Mouse (Mus musculus): ENCODE results near the gene Slc27a1.

Slc27a1 gene

GRCm38 (mm10) chr8:71580201-71580600 is 11.5 kb downstream of the Slc27a1 start:
- DNase-seq (ENCODE audit: low read depth, low spot score), result no peak

- DNase-seq (ENCODE audit: low read depth, low spot score), result peak; percentile 77
Measured at GRCm38 (mm10) chr8:71586891-71587290, 18.2 kb downstream of the Slc27a1 start.

- no peak for DNase-seq (ENCODE audit: low read depth, low spot score)
Measured at GRCm38 (mm10) chr8:71588762-71589161, 20.1 kb downstream of the Slc27a1 start.

GRCm38 (mm10) chr8:71591017-71591416 is 22.3 kb downstream of the Slc27a1 start:
- no peak for DNase-seq (ENCODE audit: low read depth, low spot score)

- peak; percentile 95 for DNase-seq (ENCODE audit: low read depth, low spot score)
Measured at GRCm38 (mm10) chr8:71591471-71592373, 23.0 kb downstream of the Slc27a1 start, which contains the start of gene Pgls. TSS of gene Pgls (plus strand) at chr8:71592176.

- DNase-seq (ENCODE audit: low read depth, low spot score), result peak; percentile 45
Measured at GRCm38 (mm10) chr8:71592374-71593170, 23.9 kb downstream of the Slc27a1 start.

GRCm38 (mm10) chr8:71593556-71594323 is 25.1 kb downstream of the Slc27a1 start:
- DNase-seq (ENCODE audit: low read depth, low spot score), result no peak

- no peak for DNase-seq (ENCODE audit: low read depth, low spot score)
Measured at GRCm38 (mm10) chr8:71594324-71594722, 25.6 kb downstream of the Slc27a1 start.

GRCm38 (mm10) chr8:71595862-71596261 is 27.2 kb downstream of the Slc27a1 start:
- peak; percentile 82 for DNase-seq (ENCODE audit: low read depth, low spot score)

GRCm38 (mm10) chr8:71596384-71596783 is 27.7 kb downstream of the Slc27a1 start:
- no peak for DNase-seq (ENCODE audit: low read depth, low spot score)

GRCm38 (mm10) chr8:71596798-71597197 is 28.1 kb downstream of the Slc27a1 start:
- DNase-seq (ENCODE audit: low read depth, low spot score), result no peak

GRCm38 (mm10) chr8:71597451-71597850 is 28.8 kb downstream of the Slc27a1 start, which contains the start of gene Fam129c:
TSS of gene Fam129c (plus strand) at chr8:71597648.
- no peak for DNase-seq (ENCODE audit: low read depth, low spot score)

GRCm38 (mm10) chr8:71598375-71598774 is 29.7 kb downstream of the Slc27a1 start:
- DNase-seq (ENCODE audit: low read depth, low spot score), result no peak

GRCm38 (mm10) chr8:71598841-71599240 is 30.2 kb downstream of the Slc27a1 start:
- DNase-seq (ENCODE audit: low read depth, low spot score), result no peak

GRCm38 (mm10) chr8:71601939-71602665 is 33.4 kb downstream of the Slc27a1 start:
- DNase-seq (ENCODE audit: low read depth, low spot score), result peak; percentile 67

- DNase-seq (ENCODE audit: low read depth, low spot score), result peak; percentile 95
Measured at GRCm38 (mm10) chr8:71602666-71603334, 34.1 kb downstream of the Slc27a1 start.

GRCm38 (mm10) chr8:71604021-71604420 is 35.3 kb downstream of the Slc27a1 start:
- DNase-seq (ENCODE audit: low read depth, low spot score), result no peak

- peak; percentile 100 for DNase-seq (ENCODE audit: low read depth, low spot score)
Measured at GRCm38 (mm10) chr8:71610822-71611651, 42.4 kb downstream of the Slc27a1 start, which contains the start of gene Colgalt1. TSS of gene Colgalt1 (plus strand) at chr8:71610998.

GRCm38 (mm10) chr8:71612141-71612540 is 43.5 kb downstream of the Slc27a1 start:
- DNase-seq (ENCODE audit: low read depth, low spot score), result peak; percentile 65
